Mouse (Mus musculus): Measurements from ENCODE around the gene Tcf20. TPM values are rescaled to one million over a fixed set of nuclear protein-coding genes. Genes with fewer than 3 reads are reported as not detected.

Tcf20 gene
- total and polyA plus RNA-seq, 3 experiments, result 27.0 to 47.2 (median 29.0) TPM

DNA sequence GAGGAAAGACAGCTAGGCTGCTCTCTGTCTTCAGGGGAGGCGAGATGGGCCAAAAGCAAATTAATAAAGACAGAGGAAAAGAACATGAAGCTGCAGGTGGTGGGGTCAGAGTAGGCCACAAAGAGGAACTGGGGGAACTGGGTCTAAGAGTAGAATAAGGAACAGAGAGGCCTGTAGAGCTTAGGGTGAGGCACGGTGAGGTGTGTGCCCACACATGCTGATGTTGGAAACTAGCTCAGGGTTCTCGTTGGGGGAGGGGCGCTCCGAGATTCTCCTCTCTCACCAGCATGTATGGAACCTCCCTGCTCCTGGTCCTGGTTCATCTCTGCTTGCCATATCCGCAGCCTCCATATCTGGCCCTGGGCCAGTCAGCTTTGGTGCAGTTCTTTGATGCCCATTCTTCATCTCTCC lies 11.1 kb upstream of the Tcf20 start (continued):
- peak; percentile 80 for TF ChIP-seq MEF2A (IDR thresholded peaks at IDR 0.05; ENCODE audit: borderline replicate concordance, low read depth, low read length)
- TF ChIP-seq NELFE (IDR thresholded peaks at IDR 0.05; ENCODE audit: low read depth, low read length), result no peak
- peak; percentile 98 for TF ChIP-seq EP300 (IDR thresholded peaks at IDR 0.05; ENCODE audit: low read length)
- TF ChIP-seq E2F4 (IDR thresholded peaks at IDR 0.05; ENCODE audit: insufficient replicate concordance, low read depth, low read length), result no peak
- TF ChIP-seq GABPA (IDR thresholded peaks at IDR 0.05; ENCODE audit: insufficient replicate concordance, low read depth, low read length), result no peak
- no peak for TF ChIP-seq MAFK (IDR thresholded peaks at IDR 0.05; ENCODE audit: insufficient replicate concordance, low read length)
- TF ChIP-seq IRF4 (IDR thresholded peaks at IDR 0.05; ENCODE audit: low read depth, low read length), result peak; percentile 91
- no peak for TF ChIP-seq HCFC1 (IDR thresholded peaks at IDR 0.05; ENCODE audit: low read depth, low read length)
- peak; percentile 24; the same call in 1 of the 2 replicates for TF ChIP-seq JUN (IDR thresholded peaks at IDR 0.05; ENCODE audit: insufficient read depth, low read depth, low read length)
- TF ChIP-seq ZMIZ1 (IDR thresholded peaks at IDR 0.05; ENCODE audit: low read depth, low read length), result no peak
- no peak for TF ChIP-seq USF2 (conservative IDR thresholded peaks at IDR 0.05; ENCODE audit: low read depth, low read length)
- TF ChIP-seq TBP (conservative IDR thresholded peaks at IDR 0.05; ENCODE audit: low read depth, low read length), result no peak
- no peak for TF ChIP-seq RCOR1 (conservative IDR thresholded peaks at IDR 0.05; ENCODE audit: low read depth, low read length)

- Histone ChIP-seq H3K79me2 (replicated peaks; ENCODE audit: control insufficient read depth, extremely low read depth, insufficient read depth, poor library complexity, severe bottlenecking) (no peaks in the 10 kb centered on the region), H3K27ac (ENCODE audit: insufficient read depth, low read depth) (no peak overlapping the region), H3K27me3 (replicated peaks) (no peaks in the 10 kb centered on the region), H3K4me3 (replicated peaks in 1 of 3; ENCODE audit: low read depth in 2 of 3, low read length in 2 of 3, poor library complexity in 1 of 3) (no peak overlapping the region), H3K9ac (ENCODE audit: insufficient read depth, low read depth) (no peak overlapping the region), H3K4me1 (ENCODE audit: control insufficient read depth in 1 of 2, insufficient read depth in 2 of 2) (peaks cover 22 to 98% of the 10 kb centered on the region in 2 experiments), H3K4me2 (ENCODE audit: insufficient read depth, low read depth, poor library complexity, severe bottlenecking) (no peak overlapping the region), H3K36me3 (replicated peaks in 1 of 2; ENCODE audit: control insufficient read depth in 1 of 2, insufficient read depth in 1 of 2, low read length in 1 of 2) (no peaks in the 10 kb centered on the region), H3K9me3 (replicated peaks; ENCODE audit: low read length) (no peaks in the 10 kb centered on the region)
- no peak for TF ChIP-seq CTCF (conservative IDR thresholded peaks at IDR 0.05 in 1 of 2, IDR thresholded peaks at IDR 0.05 in 1 of 2; ENCODE audit: low read depth in 2 of 2, low read length in 2 of 2)
- no peak for TF ChIP-seq ZKSCAN1 (IDR thresholded peaks at IDR 0.05; ENCODE audit: borderline replicate concordance, low read depth, low read length)
- TF ChIP-seq MEF2A (IDR thresholded peaks at IDR 0.05; ENCODE audit: borderline replicate concordance, low read depth, low read length), result no peak
- TF ChIP-seq E2F4 (IDR thresholded peaks at IDR 0.05; ENCODE audit: insufficient replicate concordance, low read depth, low read length), result no peak
- TF ChIP-seq POLR2A (IDR thresholded peaks at IDR 0.05; ENCODE audit: low read depth, low read length), result no peak
- TF ChIP-seq TBP (conservative IDR thresholded peaks at IDR 0.05; ENCODE audit: low read depth, low read length), result no peak
- no peak for TF ChIP-seq MYC (IDR thresholded peaks at IDR 0.05; ENCODE audit: low read depth, low read length)
- no peak for TF ChIP-seq MAX (IDR thresholded peaks at IDR 0.05; ENCODE audit: low read length)
- TF ChIP-seq UBTF (IDR thresholded peaks at IDR 0.05; ENCODE audit: low read depth, low read length), result no peak
- no peak for TF ChIP-seq SMC3 (IDR thresholded peaks at IDR 0.05; ENCODE audit: low read depth, low read length)
- TF ChIP-seq KAT2A (IDR thresholded peaks at IDR 0.05; ENCODE audit: insufficient replicate concordance, low read length), result no peak
- TF ChIP-seq ELF1 (IDR thresholded peaks at IDR 0.05; ENCODE audit: low read depth, low read length), result no peak
- no peak for TF ChIP-seq JUND (conservative IDR thresholded peaks at IDR 0.05; ENCODE audit: low read depth, low read length)
- TF ChIP-seq USF2 (conservative IDR thresholded peaks at IDR 0.05; ENCODE audit: low read depth, low read length), result no peak
- TF ChIP-seq TCF12 (IDR thresholded peaks at IDR 0.05; ENCODE audit: low read depth, low read length), result no peak
- TF ChIP-seq BHLHE40 (IDR thresholded peaks at IDR 0.05; ENCODE audit: low read depth, low read length), result no peak
- no peak for TF ChIP-seq USF1 (IDR thresholded peaks at IDR 0.05; ENCODE audit: low read depth, low read length)
- in situ Hi-C loops (cut with MboI; ENCODE audit: low pct_ligation_motif_present, low pct_unique_long_range_greater_than_20kb, low sequenced_read_pairs) (no loop called here), dilution Hi-C loops (cut with MboI; ENCODE audit: extremely low pct_ligation_motif_present, extremely low pct_unique_long_range_greater_than_20kb, low sequenced_read_pairs) (no loop called here)
- no peak for DNase-seq (ENCODE audit: extremely low read depth)
These were observed 8.8 kb upstream of the Tcf20 start for GRCm38 (mm10) chr15:82996431-82996830.

Measured in CH12.LX (cell line).